Mouse (Mus musculus) CH12F3 (cell line): ENCODE data around the gene Fndc3b.
"Not testable (repeated sequence)": the region's sequence is repeated elsewhere in the genome, so short reads cannot be mapped to it uniquely, and the experiment has no call there.

ENCODE experiments used
- in situ Hi-C: fragments of 300-500 bp; cut with MboI; formaldehyde crosslinking; loops from 2 replicates; pipeline ENCODE4 v1.14.3; 2020; ENCODE audit warnings: low sequenced_read_pairs

Gene Fndc3b

DNA sequence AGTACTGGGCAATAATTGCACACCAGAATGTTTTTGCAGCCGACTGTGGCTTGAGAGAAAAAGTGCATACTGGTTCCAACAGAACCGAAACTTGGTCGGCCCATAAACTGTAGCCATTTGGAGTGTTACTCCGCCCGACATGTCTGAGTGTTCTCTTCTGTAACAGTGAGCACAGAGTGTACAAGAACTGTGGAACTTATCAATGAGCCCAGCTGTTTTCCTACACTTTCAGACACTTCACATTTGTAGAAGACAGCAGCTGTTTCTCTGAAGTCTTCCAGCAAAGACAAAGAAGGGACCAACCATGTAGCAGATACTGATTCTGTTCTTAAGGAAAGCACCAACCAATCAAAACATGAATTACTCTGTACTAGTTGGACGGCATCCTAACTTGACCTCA, 191.6 kb downstream of the Fndc3b start:
- in situ Hi-C loops = no loop called here

DNA sequence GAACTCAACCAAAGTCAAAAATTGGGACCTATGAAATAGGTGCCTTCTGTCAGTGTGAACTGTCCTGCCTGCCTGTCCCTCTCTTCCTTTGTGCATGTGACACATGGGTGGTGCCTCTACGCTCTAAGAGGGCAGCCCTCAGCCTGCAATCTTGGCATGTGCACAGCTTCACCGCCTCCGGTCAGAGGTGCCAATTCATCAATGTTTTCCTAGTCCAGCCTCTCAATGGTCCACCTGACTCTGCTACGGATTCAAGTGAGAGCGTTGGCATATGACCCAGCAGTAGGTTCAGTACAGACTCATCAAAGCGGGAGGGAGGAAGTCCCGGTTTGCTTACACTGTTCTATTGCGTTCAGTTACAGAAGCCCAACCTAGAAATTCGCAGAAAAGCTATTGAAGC, 192.2 kb downstream of the Fndc3b start:
- in situ Hi-C loops = no loop called here

DNA sequence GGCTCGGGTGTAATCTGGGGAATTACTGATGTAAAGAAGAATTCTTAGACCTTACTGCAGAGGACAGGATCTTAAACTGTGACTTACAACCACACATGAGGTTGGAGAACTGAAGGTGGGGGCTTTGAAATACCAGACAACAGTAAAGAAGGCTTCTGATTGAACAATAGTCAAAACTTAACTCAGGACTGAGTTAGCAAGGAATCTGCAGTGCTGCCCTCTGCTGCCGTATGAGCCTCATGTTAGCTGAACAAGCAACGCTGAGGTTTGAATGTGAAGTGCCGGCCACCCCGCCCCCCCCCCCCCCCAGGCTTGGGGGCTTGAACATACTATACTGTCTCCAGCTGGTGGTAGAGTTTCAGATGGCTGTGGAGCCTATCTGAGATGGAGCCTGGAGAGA, 194.6 kb downstream of the Fndc3b start:
- in situ Hi-C loops = no loop called here

DNA sequence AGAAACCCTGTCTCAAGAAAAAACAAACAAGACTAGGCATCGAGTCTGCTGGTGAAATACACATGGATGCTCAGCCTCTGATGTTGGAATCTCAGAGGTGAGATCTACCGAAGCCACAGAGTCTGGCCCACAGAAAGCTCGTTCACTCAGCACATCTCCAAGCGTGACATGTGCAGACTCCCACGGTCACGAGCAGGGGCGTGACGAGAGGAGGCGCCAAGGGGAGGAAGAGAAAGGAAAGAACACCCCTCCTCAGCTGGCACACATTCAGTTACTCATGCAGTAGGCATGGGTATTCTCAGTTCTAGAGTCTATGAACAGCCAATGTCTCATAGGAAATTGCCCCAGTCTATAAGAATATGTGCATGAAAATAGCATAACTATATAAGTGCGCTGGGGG, 199.3 kb downstream of the Fndc3b start:
- in situ Hi-C loops = no loop called here

DNA sequence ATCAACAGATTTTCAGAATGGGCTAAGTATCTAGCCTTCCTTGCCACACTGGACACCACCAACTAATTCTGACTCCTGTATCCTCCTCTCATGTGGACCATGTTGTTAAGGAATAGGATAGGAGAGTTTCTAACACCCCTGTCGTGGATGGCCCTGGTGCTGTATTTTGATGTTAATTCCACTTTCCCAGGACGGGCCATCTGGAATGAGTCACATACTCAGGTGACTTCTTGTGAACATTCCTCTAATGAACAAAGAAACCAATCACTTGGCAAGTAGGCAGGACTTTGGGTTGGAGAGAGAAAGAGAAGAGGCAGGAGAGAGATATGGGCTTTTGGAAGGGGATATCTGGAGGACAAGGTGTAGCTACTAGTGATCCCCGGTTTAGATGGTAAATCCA, 204.2 kb downstream of the Fndc3b start:
- in situ Hi-C loops = no loop called here

DNA sequence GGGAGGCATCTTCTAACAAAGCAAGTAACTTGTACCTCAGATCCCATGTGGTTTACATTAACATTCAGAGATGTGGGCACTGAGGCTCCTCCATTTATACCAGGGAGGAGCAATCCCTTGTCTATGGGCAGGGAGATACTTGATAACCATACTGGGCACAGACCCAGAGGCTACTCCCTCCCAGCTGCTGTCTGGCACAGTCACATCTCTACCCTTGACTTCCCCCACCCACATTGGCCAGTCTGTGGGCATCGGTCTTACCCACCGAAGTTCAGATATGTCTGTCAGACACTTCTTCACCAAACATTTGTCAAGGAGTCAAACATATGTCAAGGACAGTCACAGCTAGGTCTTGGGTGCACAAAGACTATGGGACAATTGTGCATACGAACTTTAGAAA, 205.5 kb downstream of the Fndc3b start:
- in situ Hi-C loops = no loop called here

DNA sequence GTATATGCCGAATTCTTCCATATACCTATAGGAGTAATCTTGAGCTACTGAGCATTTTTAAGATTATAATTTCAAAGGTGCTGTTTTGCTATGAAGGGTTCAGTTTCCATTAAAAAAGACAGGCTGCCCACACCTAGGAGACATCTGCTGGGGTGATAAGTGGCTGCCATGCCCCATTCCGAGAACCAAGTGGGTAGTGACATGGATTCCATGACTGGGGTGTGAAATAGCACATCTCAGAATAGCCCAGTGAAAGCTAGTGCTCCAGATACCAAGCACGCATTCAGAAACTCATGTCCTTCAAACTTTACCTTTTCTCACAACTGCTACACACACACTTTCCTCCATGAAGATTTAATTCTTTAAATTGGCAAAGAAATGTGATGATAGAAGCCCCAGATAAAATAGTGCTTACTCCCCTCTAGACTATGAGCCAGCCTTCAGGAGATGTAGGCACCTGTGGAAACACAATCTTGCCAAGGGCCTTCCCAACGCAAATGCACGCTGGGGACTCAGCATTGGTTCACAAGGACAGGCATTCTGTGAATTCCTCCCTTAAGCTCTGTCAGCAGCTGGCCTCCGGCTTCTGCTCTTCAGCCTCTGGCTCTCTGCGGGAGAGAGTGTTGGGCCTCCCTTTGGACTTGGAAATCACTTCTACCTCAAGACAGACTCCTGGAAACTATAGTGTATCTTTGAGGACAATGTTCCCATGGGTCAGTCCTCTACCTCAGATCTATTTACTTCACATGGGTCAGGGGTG, 207.6 kb downstream of the Fndc3b start:
- in situ Hi-C loops = no loop called here

DNA sequence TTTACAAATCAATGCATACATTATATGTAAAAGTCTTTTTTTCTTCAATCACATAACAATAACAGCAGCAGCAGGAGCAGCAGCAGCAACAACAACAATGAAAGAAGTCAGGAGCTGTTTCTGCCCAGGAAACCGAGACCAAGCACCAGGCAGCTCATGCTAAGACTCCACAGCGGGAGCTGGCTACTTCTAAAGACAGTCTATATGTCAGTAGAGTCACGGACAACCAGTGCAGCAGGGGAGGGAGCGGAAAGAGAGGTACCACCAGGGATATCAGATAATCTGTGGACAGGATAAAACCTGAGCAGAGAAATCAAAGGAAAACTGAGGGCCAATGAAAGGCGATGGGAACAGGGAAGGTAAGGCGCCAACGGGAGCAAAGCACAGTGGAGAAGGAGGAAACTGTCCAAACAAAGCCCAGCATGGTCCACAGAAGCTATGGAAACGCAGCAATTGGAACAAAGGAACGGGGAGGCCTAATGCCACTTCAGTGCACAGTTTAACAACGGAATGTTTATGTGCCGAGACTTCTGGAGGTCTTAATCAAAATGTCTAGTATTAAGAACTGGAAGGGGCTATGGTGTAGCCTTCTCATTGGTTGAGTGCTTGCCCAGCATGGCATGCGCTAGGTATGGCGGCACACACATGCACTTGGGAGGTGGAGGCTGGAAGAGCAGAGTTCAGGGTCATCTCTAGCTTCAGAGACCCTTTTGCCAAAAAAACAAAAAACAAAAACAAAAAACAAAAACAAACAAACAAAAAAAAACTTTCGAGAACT, 215.6 kb downstream of the Fndc3b start:
- in situ Hi-C loops = no loop called here

DNA sequence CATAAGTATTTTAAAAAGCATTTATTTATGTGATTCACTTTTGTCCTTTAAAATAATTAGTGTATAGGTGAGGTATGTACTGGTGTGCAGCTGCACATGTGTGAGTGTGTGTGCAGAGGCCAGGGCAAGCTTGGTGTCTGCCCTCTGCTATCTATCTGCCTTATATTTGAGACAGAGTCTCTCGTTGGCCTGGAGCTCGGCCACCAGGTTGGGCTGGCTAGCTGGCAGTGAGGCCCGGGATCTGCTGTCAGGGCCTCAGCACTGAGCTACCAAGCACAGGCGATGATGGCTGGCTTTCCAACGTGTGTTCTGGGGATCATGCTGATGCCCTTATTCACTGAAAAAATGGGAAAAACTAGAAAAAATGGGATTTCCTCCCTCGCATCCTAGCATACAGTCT, 216.4 kb downstream of the Fndc3b start:
- in situ Hi-C loops = no loop called here

DNA sequence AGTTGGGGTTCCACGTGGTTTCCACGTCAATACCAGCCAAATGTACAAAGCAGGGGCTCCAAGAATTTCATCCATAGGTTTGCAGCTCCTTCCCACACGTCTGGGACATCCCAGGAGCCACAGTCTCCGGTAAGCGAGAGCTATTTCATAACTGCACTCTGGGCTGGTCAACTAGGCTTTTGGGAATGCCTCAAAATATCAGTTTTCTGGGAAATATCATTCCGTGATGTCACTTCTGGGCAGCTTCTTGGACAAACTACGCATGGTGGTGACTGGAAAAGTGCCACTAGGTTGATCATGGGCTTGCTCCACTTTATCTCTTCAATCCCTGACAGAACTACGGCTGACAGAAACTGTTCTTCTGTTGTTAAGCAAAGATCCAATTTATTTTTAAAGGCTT, 217.0 kb downstream of the Fndc3b start:
- in situ Hi-C loops = no loop called here

DNA sequence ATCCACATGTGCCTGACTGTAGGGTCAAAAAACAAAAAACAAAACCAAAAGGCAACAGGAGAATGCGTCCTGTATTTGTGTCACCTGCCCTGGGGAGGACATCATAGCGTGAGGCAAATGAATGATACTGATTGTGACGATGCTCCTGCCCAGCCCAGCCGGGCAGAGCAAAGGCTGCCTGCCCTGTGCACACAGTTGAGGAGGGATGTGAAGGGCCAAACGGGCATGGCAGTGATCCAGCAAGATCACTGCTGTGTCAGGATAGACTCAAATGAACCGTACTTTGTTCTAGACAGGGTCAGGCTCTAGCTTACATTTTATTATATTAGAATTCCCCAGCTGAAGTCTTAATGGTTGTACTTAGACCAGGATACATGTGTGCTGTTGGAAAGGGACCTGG, 219.3 kb downstream of the Fndc3b start:
- in situ Hi-C loops = no loop called here

DNA sequence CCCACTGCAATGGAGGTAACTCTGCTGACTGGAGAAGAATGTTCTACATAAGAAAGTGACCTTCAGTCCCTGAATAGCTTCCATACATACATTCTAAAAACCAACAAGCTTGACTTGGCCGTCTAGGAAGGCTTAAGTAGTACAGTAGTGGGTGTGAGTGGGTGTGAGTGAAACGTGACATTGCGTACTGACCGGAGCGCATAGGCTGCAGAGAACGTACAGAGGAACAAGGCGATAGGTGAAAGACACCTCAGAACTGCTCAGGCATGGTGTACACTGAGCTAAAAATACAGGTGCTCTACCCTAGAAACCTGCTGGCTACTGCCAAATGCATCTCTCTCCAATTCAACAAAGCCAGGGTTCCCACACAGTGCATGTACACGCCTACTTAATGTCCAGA, 219.7 kb downstream of the Fndc3b start:
- in situ Hi-C loops = no loop called here

DNA sequence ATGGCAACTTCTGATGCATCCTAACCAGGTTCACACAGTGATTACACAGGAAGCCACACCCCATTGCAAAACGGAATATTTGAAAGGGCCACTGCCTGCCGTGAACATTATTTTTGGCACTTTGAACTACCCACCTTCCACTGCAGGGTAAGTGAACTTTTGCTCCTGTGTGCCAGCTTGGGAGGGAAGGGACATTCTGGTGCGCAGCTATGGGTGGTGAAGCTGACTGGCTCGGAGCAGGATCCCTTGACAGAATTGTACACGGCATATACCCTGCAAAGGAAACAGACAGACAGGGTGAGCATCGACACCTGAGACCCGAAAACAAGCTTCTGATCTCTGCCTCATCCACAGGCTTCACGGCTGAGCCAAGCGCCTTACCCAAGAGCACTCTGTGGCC, 220.2 kb downstream of the Fndc3b start:
- in situ Hi-C loops = no loop called here

DNA sequence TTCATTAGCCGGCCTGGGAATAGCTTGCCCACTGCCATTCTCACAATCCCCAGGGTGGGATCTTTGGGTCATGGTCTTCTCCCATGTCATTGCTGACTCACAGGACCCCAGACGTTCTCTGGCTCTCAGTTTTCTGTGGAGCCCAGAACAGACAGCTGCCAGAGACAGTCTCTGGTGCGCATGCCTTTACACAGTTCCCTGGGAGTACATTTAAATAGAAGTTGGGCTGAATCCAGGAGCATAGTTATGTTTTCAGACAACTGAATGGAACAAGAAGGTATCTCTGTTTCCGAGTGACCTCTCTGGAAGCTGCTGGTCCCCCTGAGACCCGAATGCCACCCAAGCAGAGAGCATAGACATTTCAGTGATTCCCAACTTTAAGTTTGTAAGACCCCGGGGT, 221.6 kb downstream of the Fndc3b start:
- in situ Hi-C loops = no loop called here

DNA sequence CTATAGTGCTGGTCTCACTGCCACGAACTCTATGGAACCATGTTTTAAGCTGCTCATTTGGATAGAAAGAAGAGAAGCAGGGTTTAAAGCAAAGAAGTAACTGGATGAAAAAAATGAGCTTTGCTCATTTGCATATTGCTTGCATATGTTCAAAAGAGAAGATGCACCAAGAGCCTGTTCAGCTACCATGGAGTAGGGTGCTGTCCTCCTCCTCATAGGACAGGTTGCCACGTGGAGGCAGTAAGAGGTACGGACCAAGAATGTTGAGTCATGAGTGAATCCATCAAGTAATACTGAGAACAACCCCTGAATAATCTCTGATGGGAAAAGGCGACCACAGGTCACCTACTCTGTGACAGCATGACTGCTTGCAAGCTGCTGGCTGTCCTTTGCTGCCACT, 226.0 kb downstream of the Fndc3b start:
- in situ Hi-C loops = no loop called here

DNA sequence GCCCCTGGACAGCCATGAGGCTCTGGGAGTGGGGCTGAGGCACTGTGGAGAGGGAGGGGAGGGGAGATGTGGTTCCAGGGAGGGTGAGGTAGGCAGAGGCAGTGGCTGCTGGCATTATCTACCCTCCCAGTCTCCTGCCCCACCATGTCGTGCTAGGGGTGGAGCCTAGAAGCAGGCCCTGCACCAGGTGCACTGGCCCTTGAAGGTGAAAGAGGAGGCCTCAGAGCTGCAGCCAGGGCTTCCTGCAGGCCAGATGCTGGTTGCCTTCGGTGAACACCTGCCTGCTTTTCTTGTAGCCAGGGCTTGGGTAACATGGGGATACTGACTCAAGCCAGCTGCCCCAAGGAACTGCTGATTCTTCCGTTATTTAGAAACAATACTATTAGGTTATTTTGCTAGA, 226.4 kb downstream of the Fndc3b start:
- in situ Hi-C loops = no loop called here

DNA sequence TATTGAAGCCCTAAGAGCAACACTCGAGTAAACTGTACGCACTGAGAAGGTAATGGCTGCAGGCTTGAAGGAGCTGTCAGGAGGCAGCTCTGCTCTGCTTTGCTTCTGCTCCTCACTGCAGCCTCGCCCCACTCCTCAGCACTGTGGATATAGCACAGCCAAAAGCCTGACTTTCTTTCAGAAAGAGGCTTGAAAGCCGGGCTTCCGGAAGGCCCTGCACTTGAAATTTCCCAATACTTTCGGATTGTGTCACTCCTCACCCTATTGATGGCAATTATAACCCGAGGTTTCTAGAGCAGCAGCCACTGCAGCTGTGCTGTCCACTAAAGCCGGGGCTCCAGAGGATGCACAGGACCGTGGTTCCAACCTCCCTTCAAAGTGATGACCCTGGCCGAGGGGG, 227.3 kb downstream of the Fndc3b start:
- in situ Hi-C loops = no loop called here

DNA sequence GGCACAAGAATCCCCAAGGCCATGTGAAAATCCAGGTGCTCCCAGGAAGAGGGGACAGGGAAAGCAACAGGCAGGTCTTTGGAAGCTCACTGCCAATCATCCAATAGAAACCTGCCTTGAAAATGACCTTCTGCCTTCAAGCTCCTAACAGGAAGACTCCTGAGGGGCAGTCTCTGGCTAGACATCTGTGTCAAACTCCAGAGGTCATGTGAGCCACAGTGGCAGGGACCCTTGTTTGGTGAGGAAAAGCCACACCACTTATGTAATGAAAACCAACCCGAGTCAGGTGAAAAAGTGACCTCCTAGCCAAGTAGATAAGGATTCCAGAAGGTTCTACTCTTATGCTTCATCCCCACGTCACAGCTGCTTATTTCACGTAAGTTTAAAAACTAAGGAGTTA, 227.8 kb downstream of the Fndc3b start:
- in situ Hi-C loops = no loop called here

DNA sequence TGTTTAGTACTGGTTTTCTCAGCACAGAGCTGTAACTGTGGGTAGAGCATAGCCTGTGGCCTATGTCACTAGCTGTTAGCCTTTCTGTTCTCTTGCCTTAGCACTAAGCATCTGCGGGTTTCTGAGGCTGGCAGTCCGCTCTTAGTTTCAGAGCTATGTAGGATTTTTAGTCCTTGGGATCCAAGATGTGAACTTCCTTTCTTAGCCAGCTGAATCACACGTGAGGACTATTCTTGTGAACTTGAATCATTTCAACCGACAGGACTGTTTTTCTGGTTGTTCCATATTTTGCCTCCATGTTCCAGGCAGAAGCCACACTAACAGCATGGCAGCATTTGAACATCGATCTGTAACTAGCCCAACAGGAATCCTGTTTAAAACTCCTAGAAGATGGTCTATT, 229.4 kb downstream of the Fndc3b start:
- in situ Hi-C loops = no loop called here

DNA sequence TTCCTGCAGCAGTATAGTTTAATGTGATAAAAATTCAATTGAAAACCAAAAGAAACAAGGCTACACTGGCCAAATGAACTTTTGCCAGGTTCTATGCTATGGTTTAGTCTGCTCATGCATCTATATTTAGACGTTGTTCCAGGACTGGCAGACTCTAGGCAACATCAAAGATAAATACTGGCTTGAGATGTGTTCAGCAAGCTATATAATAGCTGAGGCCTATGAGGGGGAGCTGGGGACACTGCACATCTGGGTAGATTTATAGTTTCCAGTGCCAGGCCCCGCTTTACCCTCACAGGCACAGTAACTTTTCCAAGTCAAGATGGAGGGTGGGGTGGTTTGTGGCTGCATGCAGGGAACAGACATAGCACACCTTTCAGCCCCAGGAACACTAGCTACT, 231.7 kb downstream of the Fndc3b start:
- in situ Hi-C loops = no loop called here

DNA sequence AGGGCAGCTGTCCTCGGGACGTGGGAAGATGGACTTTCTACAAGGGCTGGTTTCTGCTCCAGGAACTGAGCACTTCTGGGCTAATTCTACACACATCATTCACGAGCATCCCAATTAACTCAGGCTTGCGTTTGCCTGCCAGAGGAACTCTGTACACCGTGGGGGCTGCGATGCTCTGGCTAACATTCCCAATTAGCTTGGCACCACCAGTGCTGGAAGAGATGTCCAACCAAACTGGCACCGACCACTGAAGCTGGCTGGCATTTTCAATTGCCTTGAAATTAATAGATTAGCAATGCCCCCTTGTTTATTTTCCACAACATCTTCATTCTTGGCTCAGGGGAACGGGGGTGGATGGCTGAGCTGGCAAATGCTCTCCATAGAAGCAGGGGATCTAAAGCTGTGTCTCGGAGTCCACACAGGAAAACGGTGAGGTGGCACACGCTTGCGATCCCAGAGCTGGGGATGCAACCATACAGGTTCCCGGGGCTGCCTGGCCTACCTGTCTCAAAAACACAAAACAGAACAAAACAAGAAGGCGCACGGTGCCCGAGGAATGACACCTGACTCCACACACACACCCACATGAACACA, 232.4 kb downstream of the Fndc3b start:
- in situ Hi-C loops = no loop called here

DNA sequence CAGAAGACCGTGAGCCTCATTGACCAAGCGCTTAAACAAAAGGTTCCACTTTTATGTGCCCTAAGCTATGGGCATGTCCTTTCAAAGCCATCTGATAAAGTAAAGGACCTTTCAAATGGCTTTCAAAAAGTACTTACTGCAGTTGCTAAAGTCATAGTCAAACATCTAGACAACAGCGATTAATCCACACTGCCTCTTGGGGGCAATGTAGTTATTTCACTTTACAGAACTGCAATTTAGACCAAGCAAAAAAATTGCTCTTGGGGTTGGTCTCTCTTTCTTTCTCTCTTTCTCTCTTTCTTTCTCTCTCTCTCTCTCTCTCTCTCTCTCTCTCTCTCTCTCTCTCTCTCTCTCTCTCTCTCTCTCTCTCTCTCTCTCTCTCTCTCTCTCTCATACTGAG, 233.4 kb downstream of the Fndc3b start:
- in situ Hi-C loops = not testable (repeated sequence)
